Mouse (Mus musculus) stomach, embryonic 14.5 days (tissue): ENCODE results near the gene Slc16a12. TPM values are rescaled to one million over a fixed set of nuclear protein-coding genes. Genes with fewer than 3 reads are reported as not detected.
"Not testable (repeated sequence)": the region's sequence is repeated elsewhere in the genome, so short reads cannot be mapped to it uniquely, and the experiment has no call there.

Experiments
- ATAC-seq: fragments of 200-750 bp; cut with Nextera tagmentation; 2 replicates; pipeline ENCODE4 v1.8.0; 2017; ENCODE audit warnings: low read depth, moderate TSS enrichment; ENCODE audit not compliant: insufficient number of reproducible peaks, insufficient read depth, low FRiP score
- H3K27ac ChIP-seq: fragments of 300-500 bp; sonication (generic); 2 replicates; pipeline ENCODE4 v1.5.1; 2014; ENCODE audit warnings: mild to moderate bottlenecking, low read length, moderate library complexity, mixed read lengths
- H3K27me3 ChIP-seq: fragments of 300-500 bp; sonication (generic); 2 replicates; pipeline ENCODE4 v1.6.1; 2014; ENCODE audit warnings: low read length, control low read depth, mixed read lengths; ENCODE audit not compliant: control insufficient read depth, insufficient read depth
- H3K36me3 ChIP-seq: fragments of 300-500 bp; sonication (generic); 2 replicates; pipeline ENCODE4 v1.6.1; 2014; ENCODE audit warnings: mild to moderate bottlenecking, control low read depth, low read length, moderate library complexity, mixed read lengths; ENCODE audit not compliant: control insufficient read depth, insufficient read depth
- H3K4me1 ChIP-seq: fragments of 300-500 bp; sonication (generic); 2 replicates; pipeline ENCODE4 v1.6.1; 2014; ENCODE audit warnings: low read length, control low read depth, mixed read lengths; ENCODE audit not compliant: control insufficient read depth, insufficient read depth
- H3K4me2 ChIP-seq: fragments of 300-500 bp; sonication (generic); replicated peaks from 2 replicates; pipeline ENCODE4 v1.6.1; 2014; ENCODE audit warnings: low read depth, low read length, control low read depth
- H3K4me3 ChIP-seq: fragments of 300-500 bp; sonication (generic); 2 replicates; pipeline ENCODE4 v1.5.1; 2014; ENCODE audit warnings: low read depth, low read length, control low read depth
- H3K9ac ChIP-seq: fragments of 300-500 bp; sonication (generic); replicated peaks from 2 replicates; pipeline ENCODE4 v1.6.1; 2014; ENCODE audit warnings: low read depth, mild to moderate bottlenecking, control low read depth, low read length, moderate library complexity, mixed read lengths
- H3K9me3 ChIP-seq: fragments of 300-500 bp; sonication (generic); 2 replicates; pipeline ENCODE4 v1.6.1; 2016; ENCODE audit warnings: low read depth, low read length, control low read depth; ENCODE audit not compliant: control insufficient read depth
- WGBS: fragments of 180-500 bp; shearing (Covaris S2); extraction: QIAGEN DNeasy Blood & Tissue Kit; methylation state at CpG from one replicate; pipeline ENCODE4 v1.1.7; 2014; 5-methylcytosine and 5-hydroxymethylcytosine counted together
- polyA plus RNA-seq: library from polyadenylated mRNA; unstranded; fragments of >200 nt; fragmentation: Nextera tagmentation; extraction: Ambion mirVana; gene quantifications from 2 replicates; pipeline ENCODE4 v1.2.1, GENCODE M21; 2014

The Slc16a12 gene
- polyA plus RNA-seq, 1 experiment from 2014 or later, result 2.7 TPM

DNA sequence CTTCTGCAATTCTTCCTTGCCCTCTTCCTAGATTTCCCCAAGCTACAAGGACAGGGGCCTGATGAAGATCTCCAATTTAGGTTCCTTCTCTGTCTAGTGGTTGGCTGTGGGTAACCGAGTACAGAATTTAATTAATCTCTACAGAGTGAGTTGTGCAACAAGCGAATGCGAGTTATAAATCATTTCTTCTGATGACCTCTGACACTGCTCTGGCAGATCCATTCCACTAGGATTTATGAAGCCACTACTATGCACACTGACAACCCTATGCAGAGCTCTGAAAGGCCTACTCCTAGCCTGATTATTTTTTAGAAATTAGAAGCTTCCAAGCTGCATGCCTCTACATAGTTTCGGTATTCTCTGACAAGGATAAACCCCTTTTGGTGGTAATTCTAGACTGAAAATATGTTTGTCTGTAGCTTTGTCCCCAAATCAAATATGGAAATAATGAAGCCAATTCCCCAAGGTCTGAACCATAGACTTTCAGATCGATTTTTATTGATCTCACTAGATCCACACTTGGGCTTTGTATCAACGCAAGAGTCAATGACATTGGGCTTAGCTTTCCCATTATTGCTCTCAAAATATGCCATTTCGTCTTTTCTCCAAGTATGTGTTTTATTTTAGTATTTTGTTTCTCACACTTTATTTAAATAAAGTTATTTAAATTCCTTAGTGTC, 9.6 kb upstream of the Slc16a12 start:
- Histone ChIP-seq H3K9ac (no peak overlapping the region), H3K27me3 (no peaks in the 10 kb centered on the region), H3K9me3 (no peaks in the 10 kb centered on the region), H3K4me2 (no peak overlapping the region), H3K4me1 (no peaks in the 10 kb centered on the region), H3K27ac (no peak overlapping the region), H3K36me3 (no peaks in the 10 kb centered on the region), H3K4me3 (no peak overlapping the region)
- ATAC-seq, result no peak
- 76% methylated on average over 7 of the region's 7 CpGs for WGBS

GRCm38 (mm10) chr19:34755680-34756079, 8.6 kb upstream of the Slc16a12 start:
- Histone ChIP-seq H3K4me3 (no peak overlapping the region), H3K9me3 (no peaks in the 10 kb centered on the region), H3K27me3 (no peaks in the 10 kb centered on the region), H3K4me2 (no peak overlapping the region), H3K27ac (no peak overlapping the region), H3K36me3 (no peaks in the 10 kb centered on the region), H3K4me1 (no peaks in the 10 kb centered on the region), H3K9ac (no peak overlapping the region)
- ATAC-seq, result no peak
- 71% methylated on average over 1 of the region's 1 CpGs for WGBS

GRCm38 (mm10) chr19:34753243-34753642, 6.2 kb upstream of the Slc16a12 start:
- WGBS, result 11% methylated on average over 5 of the region's 5 CpGs
- H3K4me1 ChIP-seq, result no peaks in the 10 kb centered on the region
- H3K4me3 ChIP-seq, result no peak overlapping the region
- H3K27ac ChIP-seq, result no peak overlapping the region
- ATAC-seq, result no peak
- H3K9me3 ChIP-seq, result no peaks in the 10 kb centered on the region
- no peak overlapping the region for H3K4me2 ChIP-seq
- no peaks in the 10 kb centered on the region for H3K36me3 ChIP-seq
- H3K27me3 ChIP-seq, result no peaks in the 10 kb centered on the region
- H3K9ac ChIP-seq, result no peak overlapping the region

DNA sequence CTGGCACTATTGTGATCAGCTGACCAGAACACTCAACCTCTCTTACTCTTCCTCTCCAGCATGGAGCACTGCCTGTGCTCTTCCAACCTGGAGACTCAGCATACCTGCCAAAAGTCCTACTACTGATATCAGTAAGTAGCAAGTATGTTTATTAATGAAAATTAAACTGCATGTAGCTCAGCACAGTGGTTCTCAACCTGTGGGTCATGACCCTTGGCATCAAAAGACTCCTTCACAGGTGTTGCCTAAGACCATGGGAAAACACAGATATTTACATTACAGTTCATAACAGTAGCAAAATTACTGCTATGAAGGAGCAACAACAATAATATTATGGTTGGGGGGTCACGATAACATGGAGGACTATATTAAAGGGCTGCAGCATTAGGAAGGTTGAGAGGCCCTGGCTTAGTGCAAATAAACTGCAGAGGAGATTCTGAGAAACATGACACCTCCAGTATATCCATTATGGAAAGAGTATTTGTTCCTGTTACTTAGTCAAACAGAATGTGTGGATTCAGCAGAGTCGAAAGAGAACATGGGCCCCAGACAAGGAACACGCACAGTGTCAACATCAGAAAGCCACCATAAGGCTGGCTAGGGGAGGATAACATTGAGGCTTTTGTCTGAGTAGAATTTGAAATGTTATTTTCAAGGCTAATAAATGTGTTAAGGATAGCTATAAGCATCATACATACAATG, 5.5 kb upstream of the Slc16a12 start:
- Histone ChIP-seq H3K4me3 (no peak overlapping the region), H3K4me1 (no peaks in the 10 kb centered on the region), H3K9ac (no peak overlapping the region), H3K27ac (peak overlapping the region; percentile 45; the same call in 1 of the 2 replicates), H3K9me3 (no peaks in the 10 kb centered on the region), H3K36me3 (no peaks in the 10 kb centered on the region), H3K27me3 (no peaks in the 10 kb centered on the region), H3K4me2 (no peak overlapping the region)
- 33% methylated on average over 3 of the region's 3 CpGs for WGBS
- peak; percentile 81 for ATAC-seq

DNA sequence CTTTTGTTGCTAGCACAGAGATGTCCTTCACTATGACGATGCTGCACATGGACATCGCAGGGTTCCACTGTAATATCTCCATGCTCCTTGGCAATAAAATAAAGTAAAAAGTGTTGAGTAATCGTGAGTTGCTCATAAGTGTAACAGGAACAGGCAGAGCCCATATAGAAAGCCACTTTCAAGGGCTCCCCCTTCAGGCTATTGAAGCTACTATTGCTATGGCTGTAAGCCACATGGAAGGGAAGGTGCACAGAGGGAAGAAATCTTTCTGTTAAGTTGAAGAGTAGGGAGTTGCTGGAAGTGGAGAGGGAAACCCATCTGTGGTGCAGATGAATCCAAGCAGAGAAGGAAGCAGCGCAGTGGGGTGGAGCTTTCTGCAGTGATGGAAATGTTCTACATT, 4.1 kb upstream of the Slc16a12 start:
- Histone ChIP-seq H3K4me3 (no peak overlapping the region), H3K9me3 (no peaks in the 10 kb centered on the region), H3K4me1 (no peaks in the 10 kb centered on the region), H3K27ac (no peak overlapping the region), H3K27me3 (no peaks in the 10 kb centered on the region), H3K36me3 (no peaks in the 10 kb centered on the region), H3K4me2 (no peak overlapping the region), H3K9ac (no peak overlapping the region)
- WGBS, result 70% methylated on average over 4 of the region's 4 CpGs
- no peak for ATAC-seq

DNA sequence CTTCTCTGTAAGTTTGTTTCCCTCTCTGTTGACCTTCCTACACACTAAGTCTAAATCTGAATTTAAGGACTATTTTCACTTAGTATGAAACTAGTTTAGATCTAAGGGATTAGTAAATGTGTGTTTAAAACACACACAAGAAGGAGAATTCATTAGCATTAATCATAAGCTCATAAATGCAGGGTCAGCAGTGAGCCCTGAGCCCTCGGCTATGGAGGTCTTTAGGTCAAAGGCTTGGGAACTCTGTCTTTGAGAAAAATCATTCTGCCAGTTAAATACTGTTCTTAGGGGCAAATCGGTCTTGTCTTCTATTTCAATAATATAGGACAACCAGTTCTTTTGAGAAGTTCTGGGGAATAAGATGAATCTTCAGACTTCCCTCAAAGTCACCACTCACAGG, 1.9 kb upstream of the Slc16a12 start:
- no peaks in the 10 kb centered on the region for H3K36me3 ChIP-seq
- no peaks in the 10 kb centered on the region for H3K27me3 ChIP-seq
- WGBS, result 49% methylated on average over 2 of the region's 2 CpGs
- H3K4me1 ChIP-seq, result no peaks in the 10 kb centered on the region
- H3K9me3 ChIP-seq, result no peaks in the 10 kb centered on the region
- no peak overlapping the region for H3K4me3 ChIP-seq
- no peak for ATAC-seq
- H3K4me2 ChIP-seq, result no peak overlapping the region
- H3K9ac ChIP-seq, result no peak overlapping the region
- no peak overlapping the region for H3K27ac ChIP-seq

DNA sequence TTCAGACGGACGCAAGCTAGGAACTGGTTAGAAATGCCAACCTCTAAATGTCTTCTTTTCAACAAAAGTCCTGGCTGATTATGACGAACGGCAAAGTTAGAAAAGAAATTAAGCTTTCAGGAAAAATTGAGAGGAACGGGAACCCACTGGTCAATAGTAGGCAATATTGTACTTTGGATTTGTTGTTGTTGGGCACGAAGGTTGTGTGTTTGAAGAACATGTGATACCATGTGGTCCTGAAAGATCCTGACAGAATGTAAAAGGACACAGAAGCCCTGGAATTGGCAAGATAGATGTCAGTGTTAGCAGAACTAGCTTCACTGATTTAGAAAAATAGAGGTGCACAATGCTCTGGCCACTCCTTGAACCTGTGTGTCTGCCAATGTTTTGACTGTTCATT, 880 bp upstream of the Slc16a12 start:
- WGBS, result 89% methylated on average over 6 of the region's 6 CpGs
- H3K27ac ChIP-seq, ATAC-seq, H3K4me1 ChIP-seq, H3K9me3 ChIP-seq, H3K4me3 ChIP-seq, H3K9ac ChIP-seq, H3K36me3 ChIP-seq, H3K27me3 ChIP-seq, H3K4me2 ChIP-seq: not testable (repeated sequence)

GRCm38 (mm10) chr19:34746201-34746600, 888 bp downstream of the Slc16a12 start:
- H3K36me3 ChIP-seq, result no peaks in the 10 kb centered on the region
- 18% methylated on average over 9 of the region's 9 CpGs for WGBS
- H3K27me3 ChIP-seq, result no peaks in the 10 kb centered on the region
- H3K4me1 ChIP-seq, result no peaks in the 10 kb centered on the region
- peak overlapping the region; percentile 68; the same call in 1 of the 2 replicates for H3K4me3 ChIP-seq
- no peaks in the 10 kb centered on the region for H3K9me3 ChIP-seq
- H3K9ac ChIP-seq, result no peak overlapping the region
- ATAC-seq, result no peak
- H3K27ac ChIP-seq, result no peak overlapping the region
- H3K4me2 ChIP-seq, result peak overlapping the region; percentile 95
